Comparison of ENCODE assay signal across 13 mouse cellular contexts in genomic region chr12:71767896-71768295, GRCm38 (mm10).
A peak's percentile ranks its signal among the peaks of the same experiment; 100 is the strongest.
DNase-seq lines count a peak whose midpoint lies in the region; ATAC-seq and TF ChIP-seq lines count a peak whose summit lies in the region.
"Had no signal": no experiment of that assay in that cellular context is flagged by ENCODE, and none has a peak within 500 bp of the region (broad histone marks: within the 10 kb centered on the region; RNA-seq: fewer than 3 reads in every experiment).

No protein-coding gene starts in this region.

- H3K36me3 ChIP-seq in heart, embryonic 13.5 days = no peaks in the 10 kb centered on the region
- no peaks in the 10 kb centered on the region for H3K36me3 ChIP-seq in midbrain, postnatal 0 days (ENCODE audit: insufficient read depth, low read length)
- H3K36me3 ChIP-seq in midbrain, embryonic 11.5 days (ENCODE audit: control insufficient read depth, insufficient read depth, low read length) = no peaks in the 10 kb centered on the region
- H3K36me3 ChIP-seq: limb, embryonic 10.5 days; liver, embryonic 15.5 days; neural tube, embryonic 12.5 days; stomach, embryonic 15.5 days had no signal

- TF ChIP-seq CTCF in midbrain, postnatal 0 days (IDR thresholded peaks at IDR 0.05) = 0 out of 2 replicates have a peak, but pooled peaks have one; percentile 7

- no peak for DNase-seq in heart, postnatal 36 days
- no peak for DNase-seq in midbrain, postnatal 0 days (ENCODE audit: low spot score)
- DNase-seq in midbrain, embryonic 11.5 days (ENCODE audit: low spot score, missing footprints) = no peak
- DNase-seq in fibroblast of lung, adult 2 months (ENCODE audit: low read depth) = peak; percentile 19
- DNase-seq in right cerebral cortex, adult 2 months (ENCODE audit: low spot score in 2 of 2) = no peak
- no peak for DNase-seq in adipocyte (ENCODE audit: low spot score)

- ATAC-seq in heart, embryonic 13.5 days (ENCODE audit: extremely low read depth, insufficient number of reproducible peaks, low FRiP score, low TSS enrichment) = no peak
- no peak for ATAC-seq in midbrain, postnatal 0 days (ENCODE audit: low FRiP score)
- no peak for ATAC-seq in midbrain, embryonic 11.5 days (ENCODE audit: low FRiP score)
- ATAC-seq: hindbrain, postnatal 0 days had no signal

- no peak overlapping the region for H3K4me3 ChIP-seq in heart, embryonic 13.5 days
- H3K4me3 ChIP-seq in midbrain, postnatal 0 days (ENCODE audit: low read depth, low read length) = no peak overlapping the region
- H3K4me3 ChIP-seq in midbrain, embryonic 11.5 days (ENCODE audit: low read depth, low read length) = no peak overlapping the region
- H3K4me3 ChIP-seq: neural tube, embryonic 12.5 days had no signal

- H3K4me2 ChIP-seq in heart, embryonic 13.5 days = 0 out of 2 replicates have a peak overlapping the region, but pooled peaks have one; percentile 71
- no peak overlapping the region for H3K4me2 ChIP-seq in midbrain, postnatal 0 days (ENCODE audit: low read depth, low read length, poor library complexity, severe bottlenecking)
- no peak overlapping the region for H3K4me2 ChIP-seq in midbrain, embryonic 11.5 days

- no peaks in the 10 kb centered on the region for H3K27me3 ChIP-seq in heart, embryonic 13.5 days (replicated peaks)
- no peaks in the 10 kb centered on the region for H3K27me3 ChIP-seq in midbrain, postnatal 0 days (ENCODE audit: insufficient read depth, low read length)
- H3K27me3 ChIP-seq in midbrain, embryonic 11.5 days (ENCODE audit: control insufficient read depth, insufficient read depth, low read length) = no peaks in the 10 kb centered on the region
- H3K27me3 ChIP-seq: liver, embryonic 15.5 days; neural tube, embryonic 12.5 days; stomach, embryonic 15.5 days had no signal

- H3K4me1 ChIP-seq in heart, embryonic 13.5 days = peaks cover 15% of the 10 kb centered on the region
- no peaks in the 10 kb centered on the region for H3K4me1 ChIP-seq in midbrain, postnatal 0 days (ENCODE audit: insufficient read depth, low read length)
- H3K4me1 ChIP-seq in midbrain, embryonic 11.5 days (ENCODE audit: control insufficient read depth, insufficient read depth, low read length) = 0 out of 2 replicates have a peak, but pooled peaks cover 2% of the 10 kb centered on the region
- H3K4me1 ChIP-seq: neural tube, embryonic 12.5 days; stomach, embryonic 15.5 days had no signal

- WGBS in heart, embryonic 13.5 days = 41% methylated on average over 3 of the region's 3 CpGs
- WGBS in midbrain, postnatal 0 days = 33% methylated on average over 3 of the region's 3 CpGs
- 44% methylated on average over 3 of the region's 3 CpGs for WGBS in midbrain, embryonic 11.5 days

- peaks cover 6% of the 10 kb centered on the region; the same call in 1 of the 2 replicates for H3K9me3 ChIP-seq in heart, embryonic 13.5 days
- H3K9me3 ChIP-seq in midbrain, postnatal 0 days (ENCODE audit: low read length) = no peaks in the 10 kb centered on the region
- no peaks in the 10 kb centered on the region for H3K9me3 ChIP-seq in midbrain, embryonic 11.5 days (ENCODE audit: control insufficient read depth, low read length)
- H3K9me3 ChIP-seq: limb, embryonic 10.5 days; liver, embryonic 15.5 days; megakaryocyte, embryonic 14.5 days; neural tube, embryonic 12.5 days; stomach, embryonic 15.5 days had no signal

- H3K9ac ChIP-seq in heart, embryonic 13.5 days = no peak overlapping the region
- H3K9ac ChIP-seq in midbrain, postnatal 0 days (replicated peaks; ENCODE audit: low read length, poor library complexity, severe bottlenecking) = no peak overlapping the region
- H3K9ac ChIP-seq in midbrain, embryonic 11.5 days (ENCODE audit: low read length) = no peak overlapping the region
- H3K9ac ChIP-seq: liver, embryonic 15.5 days; neural tube, embryonic 12.5 days; stomach, embryonic 15.5 days had no signal

- intact Hi-C loops in heart, postnatal 36 days (cut with DNase I) = loop anchor here (1.0 to 5.0 kb wide), 4 partner anchors 63 to 279 kb away; partner anchors contain the start of gene Daam1

- no peak overlapping the region for H3K27ac ChIP-seq in heart, embryonic 13.5 days (replicated peaks)
- no peak overlapping the region for H3K27ac ChIP-seq in midbrain, postnatal 0 days (ENCODE audit: low read depth, low read length)
- H3K27ac ChIP-seq in midbrain, embryonic 11.5 days (ENCODE audit: low read depth, low read length) = no peak overlapping the region
- H3K27ac ChIP-seq: hindbrain, postnatal 0 days; limb, embryonic 10.5 days; liver, embryonic 15.5 days; neural tube, embryonic 12.5 days; stomach, embryonic 15.5 days had no signal
